Mouse (Mus musculus) CH12.LX (cell line): ENCODE measurements around the gene Spib. TPM values are rescaled to one million over a fixed set of nuclear protein-coding genes. Genes with fewer than 3 reads are reported as not detected.

Experiments
- DNase-seq: peaks from one replicate; pipeline ENCODE4 v3.0.0-alpha.2; 2013; ENCODE audit errors: extremely low read depth
- H3K27ac ChIP-seq: 2 replicates; pipeline ENCODE4 v1.5.1; 2012; ENCODE audit warnings: low read depth, mild to moderate bottlenecking, control low read depth, moderate library complexity; ENCODE audit not compliant: insufficient read depth
- H3K27me3 ChIP-seq: replicated peaks from 2 replicates; pipeline ENCODE3; 2012; ENCODE audit warnings: inconsistent platforms
- H3K36me3 ChIP-seq, 2 experiments: replicated peaks in 1 of 2; 2 replicates each; pipeline versions ENCODE3 to v1.6.1; 2012; ENCODE audit warnings: inconsistent platforms in 1 of 2, low read length in 1 of 2, mild to moderate bottlenecking in 1 of 2, mixed read lengths in 1 of 2, moderate library complexity in 1 of 2; ENCODE audit not compliant: control insufficient read depth in 1 of 2, insufficient read depth in 1 of 2
- H3K4me1 ChIP-seq, 2 experiments: 2 replicates each; pipeline ENCODE4 v1.6.1; 2012; ENCODE audit warnings: inconsistent platforms in 1 of 2, moderate library complexity in 1 of 2; ENCODE audit not compliant: insufficient read depth in 2 of 2, control insufficient read depth in 1 of 2
- H3K4me2 ChIP-seq: 2 replicates; pipeline ENCODE4 v1.6.1; 2012; ENCODE audit warnings: low read depth, mild to moderate bottlenecking, control low read depth; ENCODE audit not compliant: poor library complexity, insufficient read depth, severe bottlenecking
- H3K4me3 ChIP-seq, 3 experiments: fragments of 150-350 bp in 1 of 3; sonication (generic) in 1 of 3; replicated peaks in 1 of 3; 2 replicates each; pipeline versions ENCODE3 to v1.5.1; 2011 to 2012; ENCODE audit warnings: low read depth in 2 of 3, low read length in 2 of 3, mild to moderate bottlenecking in 2 of 3, moderate library complexity in 2 of 3, control low read depth in 1 of 3, improper control_type of control experiment in 1 of 3, inconsistent platforms in 1 of 3, mixed read lengths in 1 of 3; ENCODE audit not compliant: poor library complexity in 1 of 3
- H3K79me2 ChIP-seq: replicated peaks from 2 replicates; pipeline ENCODE4 v1.6.1; 2012; ENCODE audit warnings: mild to moderate bottlenecking, moderate library complexity; ENCODE audit not compliant: control insufficient read depth, poor library complexity, insufficient read depth, severe bottlenecking; ENCODE audit errors: extremely low read depth
- H3K9ac ChIP-seq: 2 replicates; pipeline ENCODE4 v1.6.1; 2012; ENCODE audit warnings: low read depth, mild to moderate bottlenecking, control low read depth, moderate library complexity; ENCODE audit not compliant: insufficient read depth
- H3K9me3 ChIP-seq: replicated peaks from 2 replicates; pipeline ENCODE3; 2012; ENCODE audit warnings: low read length, inconsistent platforms, mixed read lengths
- CHD1 ChIP-seq: IDR thresholded peaks from 2 replicates; pipeline ENCODE4 v1.6.1; 2012; ENCODE audit warnings: low read depth, low read length, improper control_type of control experiment, inconsistent platforms
- CHD2 ChIP-seq: IDR thresholded peaks from 2 replicates; pipeline ENCODE4 v1.6.1; 2011; ENCODE audit warnings: low read length, improper control_type of control experiment
- CTCF ChIP-seq, 2 experiments: IDR thresholded peaks in 1 of 2; conservative IDR thresholded peaks in 1 of 2; 2 replicates each; pipeline ENCODE4 v1.5.1; 2011 to 2012; ENCODE audit warnings: low read depth in 2 of 2, low read length in 2 of 2, improper control_type of control experiment in 1 of 2, inconsistent platforms in 1 of 2, mild to moderate bottlenecking in 1 of 2, moderate library complexity in 1 of 2
- E2F4 ChIP-seq: IDR thresholded peaks from 2 replicates; pipeline ENCODE4 v1.6.1; 2011; ENCODE audit warnings: low read depth, low read length, improper control_type of control experiment; ENCODE audit not compliant: insufficient replicate concordance
- ELF1 ChIP-seq: IDR thresholded peaks from 2 replicates; pipeline ENCODE4 v1.6.1; 2014; ENCODE audit warnings: low read depth, mild to moderate bottlenecking, inconsistent platforms, low read length, improper control_type of control experiment
- EP300 ChIP-seq: IDR thresholded peaks from 2 replicates; pipeline ENCODE4 v1.6.1; 2011; ENCODE audit warnings: low read length, improper control_type of control experiment
- ETS1 ChIP-seq: conservative IDR thresholded peaks from 2 replicates; pipeline ENCODE4 v1.6.1; 2012; ENCODE audit warnings: low read depth, mild to moderate bottlenecking, inconsistent platforms, low read length, improper control_type of control experiment, moderate library complexity
- HCFC1 ChIP-seq: IDR thresholded peaks from 2 replicates; pipeline ENCODE4 v1.6.1; 2012; ENCODE audit warnings: low read depth, mild to moderate bottlenecking, inconsistent platforms, low read length, improper control_type of control experiment
- IRF4 ChIP-seq: IDR thresholded peaks from 2 replicates; pipeline ENCODE4 v1.6.1; 2014; ENCODE audit warnings: low read depth, mild to moderate bottlenecking, inconsistent platforms, low read length, improper control_type of control experiment
- JUND ChIP-seq: conservative IDR thresholded peaks from 2 replicates; pipeline ENCODE4 v1.6.1; 2011; ENCODE audit warnings: low read depth, low read length, improper control_type of control experiment
- KAT2A ChIP-seq: IDR thresholded peaks from 2 replicates; pipeline ENCODE4 v1.6.1; 2012; ENCODE audit warnings: low read length, improper control_type of control experiment, inconsistent platforms; ENCODE audit not compliant: insufficient replicate concordance
- MAFK ChIP-seq: IDR thresholded peaks from 2 replicates; pipeline ENCODE4 v1.6.1; 2011; ENCODE audit warnings: low read length, improper control_type of control experiment; ENCODE audit not compliant: insufficient replicate concordance
- MAZ ChIP-seq: IDR thresholded peaks from 2 replicates; pipeline ENCODE4 v1.6.1; 2012; ENCODE audit warnings: low read depth, mild to moderate bottlenecking, inconsistent platforms, low read length, improper control_type of control experiment, moderate library complexity
- MEF2A ChIP-seq: IDR thresholded peaks from 2 replicates; pipeline ENCODE4 v1.6.1; 2014; ENCODE audit warnings: low read depth, mild to moderate bottlenecking, inconsistent platforms, low read length, improper control_type of control experiment, borderline replicate concordance
- MXI1 ChIP-seq: IDR thresholded peaks from 2 replicates; pipeline ENCODE4 v1.6.1; 2011; ENCODE audit warnings: mild to moderate bottlenecking, low read depth, low read length, improper control_type of control experiment
- MYC ChIP-seq: IDR thresholded peaks from 2 replicates; pipeline ENCODE4 v1.6.1; 2011; ENCODE audit warnings: low read depth, mild to moderate bottlenecking, improper control_type of control experiment, low read length
- NELFE ChIP-seq: IDR thresholded peaks from 2 replicates; pipeline ENCODE4 v1.6.1; 2011; ENCODE audit warnings: low read depth, low read length, improper control_type of control experiment
- NRF1 ChIP-seq: IDR thresholded peaks from 2 replicates; pipeline ENCODE4 v1.6.1; 2014; ENCODE audit warnings: low read depth, mild to moderate bottlenecking, inconsistent platforms, low read length, improper control_type of control experiment, moderate library complexity
- POLR2A ChIP-seq: IDR thresholded peaks from 2 replicates; pipeline ENCODE4 v1.6.1; 2011; ENCODE audit warnings: low read depth, mild to moderate bottlenecking, improper control_type of control experiment, low read length
- POLR2AphosphoS2 ChIP-seq: IDR thresholded peaks from 2 replicates; pipeline ENCODE4 v1.6.1; 2011; ENCODE audit warnings: low read depth, low read length, improper control_type of control experiment
- RCOR1 ChIP-seq: conservative IDR thresholded peaks from 2 replicates; pipeline ENCODE4 v1.6.1; 2012; ENCODE audit warnings: low read depth, mild to moderate bottlenecking, inconsistent platforms, low read length, improper control_type of control experiment
- SIN3A ChIP-seq: IDR thresholded peaks from 2 replicates; pipeline ENCODE4 v1.6.1; 2012; ENCODE audit warnings: low read length, improper control_type of control experiment, inconsistent platforms
- TCF12 ChIP-seq: IDR thresholded peaks from 2 replicates; pipeline ENCODE4 v1.6.1; 2014; ENCODE audit warnings: low read depth, mild to moderate bottlenecking, inconsistent platforms, low read length, improper control_type of control experiment
- UBTF ChIP-seq: IDR thresholded peaks from 2 replicates; pipeline ENCODE4 v1.6.1; 2012; ENCODE audit warnings: low read depth, mild to moderate bottlenecking, inconsistent platforms, low read length, improper control_type of control experiment, moderate library complexity
- ZC3H11A ChIP-seq: IDR thresholded peaks from 2 replicates; pipeline ENCODE4 v1.6.1; 2012; ENCODE audit warnings: low read depth, mild to moderate bottlenecking, inconsistent platforms, low read length, improper control_type of control experiment
- ZMIZ1 ChIP-seq: IDR thresholded peaks from 2 replicates; pipeline ENCODE4 v1.6.1; 2012; ENCODE audit warnings: low read depth, mild to moderate bottlenecking, inconsistent platforms, low read length, improper control_type of control experiment
- ZNF384 ChIP-seq: IDR thresholded peaks from 2 replicates; pipeline ENCODE4 v1.6.1; 2012; ENCODE audit warnings: low read depth, low read length, improper control_type of control experiment, inconsistent platforms
- dilution Hi-C: fragments of 300-500 bp; cut with MboI; formaldehyde crosslinking; loops from 2 replicates; pipeline ENCODE4 v1.14.3; 2020; ENCODE audit warnings: low sequenced_read_pairs; ENCODE audit not compliant: extremely low pct_unique_long_range_greater_than_20kb, extremely low pct_ligation_motif_present
- in situ Hi-C: fragments of 300-500 bp; cut with MboI; formaldehyde crosslinking; loops from 3 replicates; pipeline ENCODE4 v1.14.3; 2019; ENCODE audit warnings: low sequenced_read_pairs, low pct_ligation_motif_present, low pct_unique_long_range_greater_than_20kb, mixed read lengths
- polyA plus RNA-seq: library from polyadenylated mRNA; unstranded; fragments of >175 nt; gene quantifications from 2 replicates; pipeline ENCODE4 v1.2.1, GENCODE M21; 2012; ENCODE audit warnings: low read depth; ENCODE audit not compliant: insufficient read length
- total RNA-seq, 2 experiments: library from RNA; depleted of rRNA; stranded (reverse); fragments of 300-350 nt in 1 of 2; fragments of >200 nt in 1 of 2; gene quantifications; 2 replicates each; pipeline ENCODE4 v1.2.3; 2012 to 2014

Gene Spib
- total and polyA plus RNA-seq, 3 experiments = 194 to 336 (median 200) TPM

GRCm38 (mm10) chr7:44534242-44534641 is 2.4 kb upstream of the Spib start (continued):
- TF ChIP-seq ZNF384 (no peak), MXI1 (no peak), E2F4 (no peak), UBTF (no peak), POLR2A (no peak), TCF12 (peak; percentile 95), MEF2A (peak; percentile 63; the same call in 1 of the 2 replicates), ZC3H11A (no peak), CHD1 (no peak), MYC (no peak), NRF1 (peak; percentile 46; the same call in 1 of the 2 replicates), EP300 (peak; percentile 76; the same call in 1 of the 2 replicates), JUND (no peak), ELF1 (peak; percentile 73), IRF4 (peak; percentile 97), NELFE (0 out of 2 replicates have a peak, but pooled peaks have one; percentile 26), HCFC1 (no peak)

DNA sequence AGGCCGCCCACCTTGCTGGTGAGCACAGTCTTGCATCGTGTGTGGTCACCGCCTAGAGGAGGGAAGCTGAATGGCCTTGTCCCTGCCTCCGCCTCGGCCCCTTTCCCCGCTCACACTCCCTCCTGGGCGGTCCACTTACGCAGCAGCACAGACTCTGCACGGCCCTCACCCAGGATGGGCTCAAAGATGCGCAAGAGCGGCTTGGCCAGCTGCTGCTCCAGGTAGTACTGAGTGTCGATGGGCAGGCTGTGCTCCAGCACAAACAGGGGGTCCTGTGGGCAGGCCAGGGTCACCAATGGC is 1.8 kb upstream of the Spib start:
- peak overlapping the region; percentile 98 for H3K27ac ChIP-seq

GRCm38 (mm10) chr7:44532918-44533745 is 1.3 kb upstream of the Spib start:
- Histone ChIP-seq H3K9me3 (no peaks in the 10 kb centered on the region), H3K27ac (peak overlapping the region; percentile 98), H3K27me3 (no peaks in the 10 kb centered on the region), H3K4me3 (peak overlapping the region; percentile 10 to 65 (median 51)), H3K79me2 (peaks cover 10% of the 10 kb centered on the region), H3K4me2 (peak overlapping the region; percentile 52), H3K36me3 (peaks cover 36 to 68% of the 10 kb centered on the region in 2 experiments), H3K4me1 (peaks cover 53 to 63% of the 10 kb centered on the region in 2 experiments), H3K9ac (no peak overlapping the region; the same call in 1 of the 2 replicates)
- dilution Hi-C loops = no loop called here
- in situ Hi-C loops = no loop called here
- DNase-seq = peak; percentile 68
- TF ChIP-seq CHD2 (peak; percentile 69), RCOR1 (no peak), EP300 (peak; percentile 65; the same call in 1 of the 2 replicates), POLR2AphosphoS2 (no peak), IRF4 (0 out of 2 replicates have a peak, but pooled peaks have one; percentile 30), UBTF (0 out of 2 replicates have a peak, but pooled peaks have one; percentile 35), SIN3A (no peak; the same call in none of the 2 replicates), MAFK (0 out of 2 replicates have a peak, but pooled peaks have one; percentile 16), ETS1 (peak; percentile 93), NELFE (0 out of 2 replicates have a peak, but pooled peaks have one; percentile 44), ZMIZ1 (peak; percentile 55; the same call in 1 of the 2 replicates), CHD1 (0 out of 2 replicates have a peak, but pooled peaks have one; percentile 43), ZNF384 (no peak), MEF2A (no peak), KAT2A (0 out of 2 replicates have a peak, but pooled peaks have one; percentile 41), MXI1 (0 out of 2 replicates have a peak, but pooled peaks have one; percentile 40), CTCF (conservative IDR thresholded peaks at IDR 0.05 in 1 of 2, IDR thresholded peaks at IDR 0.05 in 1 of 2; ENCODE audit: low read depth in 2 of 2, low read length in 2 of 2) (peak in 1 of 2 experiments; percentile 20; a peak in 2 of 4 replicates)

More for the DNA sequence above, 1.8 kb upstream of the Spib start:
- Histone ChIP-seq H3K4me1 (peaks cover 53 to 69% of the 10 kb centered on the region in 2 experiments), H3K4me2 (peak overlapping the region; percentile 52), H3K4me3 (peak overlapping the region in 2 of 3 experiments; percentile 11 to 43), H3K79me2 (peaks cover 10% of the 10 kb centered on the region), H3K9me3 (no peaks in the 10 kb centered on the region), H3K36me3 (peaks cover 39 to 68% of the 10 kb centered on the region in 2 experiments), H3K9ac (no peak overlapping the region; the same call in 1 of the 2 replicates), H3K27me3 (no peaks in the 10 kb centered on the region)
- in situ Hi-C loops (no loop called here), dilution Hi-C loops (no loop called here)
- TF ChIP-seq JUND (no peak), UBTF (0 out of 2 replicates have a peak, but pooled peaks have one; percentile 22), MAZ (no peak)
- peak; percentile 44 for DNase-seq
